Mouse (Mus musculus) intestine, embryonic 14.5 days (tissue): Measurements from ENCODE around the gene Vps13c. TPM values are rescaled to one million over a fixed set of nuclear protein-coding genes. Genes with fewer than 3 reads are reported as not detected.

Experiments used
- ATAC-seq: fragments of 200-750 bp; cut with Nextera tagmentation; replicated peaks from 2 replicates; pipeline ENCODE4 v1.8.0; 2017; ENCODE audit warnings: low read depth, moderate number of reproducible peaks, moderate TSS enrichment, moderate library complexity; ENCODE audit not compliant: low FRiP score, low TSS enrichment
- DNase-seq: peaks from one replicate; pipeline ENCODE4 v3.0.0-alpha.2; 2018; ENCODE audit warnings: low spot score
- H3K27ac ChIP-seq: fragments of 300-500 bp; sonication (generic); 2 replicates; pipeline ENCODE4 v1.5.1; 2014; ENCODE audit warnings: low read depth, mild to moderate bottlenecking, control low read depth
- H3K27me3 ChIP-seq: fragments of 300-500 bp; sonication (generic); replicated peaks from 2 replicates; pipeline ENCODE4 v1.6.1; 2014; ENCODE audit warnings: low read length, control low read depth; ENCODE audit not compliant: control insufficient read depth, insufficient read depth
- H3K36me3 ChIP-seq: fragments of 300-500 bp; sonication (generic); 2 replicates; pipeline ENCODE4 v1.6.1; 2014; ENCODE audit warnings: low read length, control low read depth; ENCODE audit not compliant: control insufficient read depth, insufficient read depth
- H3K4me1 ChIP-seq: fragments of 300-500 bp; sonication (generic); replicated peaks from 2 replicates; pipeline ENCODE4 v1.6.1; 2014; ENCODE audit warnings: low read length, control low read depth, mixed read lengths; ENCODE audit not compliant: control insufficient read depth, insufficient read depth
- H3K4me2 ChIP-seq: fragments of 300-500 bp; sonication (generic); 2 replicates; pipeline ENCODE4 v1.6.1; 2014; ENCODE audit warnings: low read length
- H3K4me3 ChIP-seq: fragments of 300-500 bp; sonication (generic); 2 replicates; pipeline ENCODE4 v1.5.1; 2014; ENCODE audit warnings: low read depth, low read length, control low read depth, mixed read lengths
- H3K9ac ChIP-seq: fragments of 300-500 bp; sonication (generic); 2 replicates; pipeline ENCODE4 v1.6.1; 2014; ENCODE audit warnings: mild to moderate bottlenecking, low read length
- H3K9me3 ChIP-seq: fragments of 300-500 bp; sonication (generic); 2 replicates; pipeline ENCODE4 v1.6.1; 2016; ENCODE audit warnings: low read length, control low read depth; ENCODE audit not compliant: control insufficient read depth
- WGBS: fragments of 180-500 bp; shearing (Covaris S2); extraction: QIAGEN DNeasy Blood & Tissue Kit; methylation state at CpG from one replicate; pipeline ENCODE4 v1.1.7; 2014; 5-methylcytosine and 5-hydroxymethylcytosine counted together
- polyA plus RNA-seq: library from polyadenylated mRNA; unstranded; fragments of >200 nt; fragmentation: Nextera tagmentation; extraction: Ambion mirVana; gene quantifications from 2 replicates; pipeline ENCODE4 v1.2.1, GENCODE M21; 2014

Gene Vps13c
- polyA plus RNA-seq, 1 experiment from 2014 or later, result 7.9 TPM

GRCm38 (mm10) chr9:67973451-67973850 lies 133.3 kb downstream of the Vps13c start:
- H3K9ac ChIP-seq, result no peak overlapping the region
- 40% methylated on average over 6 of the region's 6 CpGs for WGBS
- H3K9me3 ChIP-seq, result no peaks in the 10 kb centered on the region
- peak; percentile 56 for DNase-seq
- ATAC-seq, result no peak
- no peaks in the 10 kb centered on the region for H3K27me3 ChIP-seq
- no peak overlapping the region for H3K27ac ChIP-seq
- H3K4me1 ChIP-seq, result no peaks in the 10 kb centered on the region
- no peak overlapping the region for H3K4me2 ChIP-seq
- no peak overlapping the region for H3K4me3 ChIP-seq
- peaks cover 37% of the 10 kb centered on the region for H3K36me3 ChIP-seq

DNA sequence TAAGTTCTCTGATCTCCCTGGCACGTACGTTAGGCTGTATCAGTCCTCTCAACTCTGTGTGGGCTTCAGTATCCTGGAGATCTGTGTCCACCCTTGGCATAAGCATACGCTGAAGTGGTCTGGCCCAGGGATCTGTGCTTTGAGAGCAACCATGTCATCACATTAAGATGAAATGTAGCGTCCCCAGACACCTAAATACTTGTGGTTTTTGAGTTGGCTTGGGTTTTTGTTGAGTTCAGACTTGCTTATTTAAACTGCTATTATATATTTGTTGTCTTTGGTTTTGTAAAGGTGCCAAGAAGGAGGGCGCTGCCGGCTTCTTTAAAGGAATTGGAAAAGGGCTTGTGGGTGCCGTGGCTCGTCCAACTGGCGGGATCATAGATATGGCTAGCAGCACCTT lies 135.3 kb downstream of the Vps13c start:
- ATAC-seq (no peak), DNase-seq (no peak)
- H3K9ac ChIP-seq, result no peak overlapping the region
- H3K4me1 ChIP-seq, result no peaks in the 10 kb centered on the region
- 93% methylated on average over 9 of the region's 9 CpGs for WGBS
- no peaks in the 10 kb centered on the region for H3K27me3 ChIP-seq
- no peak overlapping the region for H3K4me2 ChIP-seq
- no peaks in the 10 kb centered on the region for H3K9me3 ChIP-seq
- H3K4me3 ChIP-seq, result no peak overlapping the region
- H3K27ac ChIP-seq, result no peak overlapping the region
- peaks cover 28% of the 10 kb centered on the region; the same call in 1 of the 2 replicates for H3K36me3 ChIP-seq

GRCm38 (mm10) chr9:68006566-68006965 lies 166.4 kb downstream of the Vps13c start:
- Histone ChIP-seq H3K4me3 (no peak overlapping the region), H3K9me3 (no peaks in the 10 kb centered on the region), H3K9ac (no peak overlapping the region), H3K27ac (no peak overlapping the region), H3K27me3 (no peaks in the 10 kb centered on the region), H3K36me3 (no peaks in the 10 kb centered on the region), H3K4me2 (no peak overlapping the region), H3K4me1 (no peaks in the 10 kb centered on the region)
- WGBS, result 93% methylated on average over 7 of the region's 7 CpGs
- DNase-seq, result no peak
- no peak for ATAC-seq

DNA sequence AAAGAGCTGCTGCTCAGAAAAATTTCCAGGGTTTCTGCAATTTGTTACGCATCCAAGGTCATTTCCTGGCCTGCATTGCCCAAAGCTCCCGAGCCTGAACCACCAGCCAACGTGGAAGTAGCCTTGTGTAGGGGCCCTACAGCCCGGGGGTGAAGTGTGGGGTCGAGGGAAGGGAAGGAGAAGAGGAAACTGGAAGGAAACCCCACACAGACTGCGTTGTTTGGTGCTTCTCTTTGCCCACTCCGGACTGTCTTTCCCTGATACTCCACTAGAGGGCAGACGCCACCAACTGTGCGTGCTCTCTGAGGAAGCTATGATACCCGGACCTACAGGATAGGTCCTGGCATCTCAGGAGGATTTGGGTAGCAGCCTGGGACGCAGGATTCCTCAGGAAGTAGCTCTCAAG lies 174.8 kb downstream of the Vps13c start:
- DNase-seq, result peak; percentile 92
- Histone ChIP-seq H3K27me3 (no peaks in the 10 kb centered on the region), H3K27ac (no peak overlapping the region), H3K4me2 (no peak overlapping the region), H3K9ac (no peak overlapping the region), H3K4me1 (no peaks in the 10 kb centered on the region), H3K9me3 (no peaks in the 10 kb centered on the region), H3K36me3 (no peaks in the 10 kb centered on the region), H3K4me3 (no peak overlapping the region)
- ATAC-seq, result no peak
- 9% methylated on average over 11 of the region's 11 CpGs for WGBS

DNA sequence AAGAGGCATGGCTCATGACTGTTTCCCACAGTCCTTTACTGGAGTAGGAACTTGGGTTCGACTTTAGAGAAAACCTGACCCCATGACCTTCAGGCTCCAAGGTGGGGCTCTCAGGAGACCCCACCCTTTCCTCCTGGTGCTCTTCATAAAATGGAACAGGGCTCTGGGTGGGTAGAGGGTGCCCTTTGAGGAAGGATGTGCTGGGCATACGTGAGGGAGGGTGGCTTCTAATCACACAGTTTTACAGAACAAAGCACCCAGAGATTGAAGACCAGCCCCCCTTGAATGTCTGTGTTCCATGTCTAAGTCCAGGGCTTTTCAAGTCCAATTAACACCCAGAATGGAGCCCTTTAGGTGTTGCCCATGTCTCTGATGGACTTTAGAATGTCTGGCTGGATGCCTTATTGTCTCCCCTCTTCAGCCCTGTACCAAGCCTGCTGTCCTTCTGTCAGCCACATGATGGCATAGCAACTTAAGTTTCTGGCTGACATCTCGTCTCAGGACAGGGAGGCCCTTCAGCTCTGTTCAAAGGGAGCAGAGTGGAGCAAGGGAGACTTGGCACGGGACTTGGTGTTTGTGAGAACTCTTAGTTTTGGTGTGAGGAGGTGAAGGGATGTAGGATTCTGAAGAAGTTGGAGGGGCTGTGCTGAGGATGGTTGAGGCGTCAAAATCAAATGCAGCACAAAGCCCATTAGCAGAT lies 176.2 kb downstream of the Vps13c start:
- Histone ChIP-seq H3K4me1 (no peaks in the 10 kb centered on the region), H3K4me3 (no peak overlapping the region), H3K9me3 (no peaks in the 10 kb centered on the region), H3K27ac (no peak overlapping the region), H3K36me3 (no peaks in the 10 kb centered on the region), H3K9ac (no peak overlapping the region), H3K27me3 (no peaks in the 10 kb centered on the region), H3K4me2 (no peak overlapping the region)
- ATAC-seq (peak; percentile 60), DNase-seq (peak; percentile 63)
- 53% methylated on average over 5 of the region's 5 CpGs for WGBS

DNA sequence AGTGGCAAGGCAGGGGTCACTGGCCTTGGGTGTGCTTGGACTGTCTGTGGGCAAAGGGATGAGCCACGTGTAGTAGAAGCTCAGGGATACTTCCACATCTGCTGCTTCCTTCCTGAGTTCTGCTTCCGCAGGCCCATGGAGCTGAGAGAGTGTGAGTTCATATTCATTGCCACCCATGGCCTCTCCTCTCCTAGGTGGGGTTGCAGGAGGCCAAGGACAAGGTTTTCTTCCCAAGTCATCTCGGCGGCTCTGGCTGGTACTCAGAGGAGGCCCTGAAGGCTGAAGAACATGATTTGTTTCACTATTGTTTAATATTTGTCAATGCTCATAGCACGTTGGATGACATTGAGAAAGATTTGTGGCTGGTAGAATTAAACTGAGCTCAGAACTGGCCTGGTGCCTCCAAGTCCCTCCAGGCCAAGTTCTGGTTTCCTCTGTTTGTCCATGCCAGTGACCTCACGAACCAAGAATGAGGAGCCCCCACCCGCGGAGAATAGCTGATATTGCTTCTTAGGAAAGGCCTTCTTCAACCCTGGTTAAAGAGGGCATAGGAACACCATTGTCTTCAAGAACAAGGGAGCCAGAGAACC lies 180.7 kb downstream of the Vps13c start:
- Histone ChIP-seq H3K27ac (no peak overlapping the region), H3K9ac (no peak overlapping the region), H3K4me1 (no peaks in the 10 kb centered on the region; the same call in 1 of the 2 replicates), H3K36me3 (no peaks in the 10 kb centered on the region), H3K9me3 (no peaks in the 10 kb centered on the region), H3K27me3 (no peaks in the 10 kb centered on the region), H3K4me3 (no peak overlapping the region), H3K4me2 (no peak overlapping the region)
- ATAC-seq, result no peak
- 72% methylated on average over 8 of the region's 8 CpGs for WGBS
- no peak for DNase-seq

DNA sequence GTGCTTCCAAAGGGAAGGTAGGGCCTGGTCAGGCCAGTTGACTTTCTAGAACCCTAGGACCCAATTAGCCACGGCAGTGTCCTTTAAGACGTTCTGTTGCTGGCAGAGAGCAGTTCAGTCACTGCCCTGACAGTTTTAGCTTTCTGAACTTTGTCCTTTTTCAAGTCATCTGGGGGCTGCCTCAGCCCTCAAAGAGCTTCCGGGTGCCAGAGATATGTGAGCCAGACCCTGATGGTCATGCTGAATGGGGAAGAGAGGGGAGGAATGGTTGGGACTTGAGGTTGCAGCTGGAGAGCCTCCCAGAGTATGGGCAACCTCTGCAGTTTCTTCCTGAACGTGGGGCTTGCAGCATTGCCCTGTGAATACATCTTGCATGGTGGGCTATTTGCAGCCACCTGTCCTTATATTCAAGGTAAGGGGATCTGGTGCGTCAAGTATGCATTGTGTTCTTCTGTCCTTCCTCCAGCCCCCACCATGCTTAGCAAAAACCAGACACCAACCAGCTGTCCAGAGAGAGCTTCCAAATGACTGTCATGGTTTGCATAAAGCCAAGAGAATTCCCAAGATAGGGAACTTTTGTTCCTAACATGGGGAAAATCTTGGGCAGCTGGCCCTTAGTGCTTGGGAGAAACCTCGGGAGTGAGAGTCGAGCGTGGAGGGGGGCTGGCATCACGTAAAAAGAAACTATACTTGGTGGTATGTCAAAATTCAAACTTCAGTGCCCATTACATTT lies 182.3 kb downstream of the Vps13c start:
- Histone ChIP-seq H3K4me2 (no peak overlapping the region), H3K9me3 (no peaks in the 10 kb centered on the region), H3K4me1 (no peaks in the 10 kb centered on the region; the same call in 1 of the 2 replicates), H3K9ac (no peak overlapping the region), H3K36me3 (no peaks in the 10 kb centered on the region), H3K4me3 (no peak overlapping the region), H3K27me3 (no peaks in the 10 kb centered on the region), H3K27ac (no peak overlapping the region)
- WGBS, result 63% methylated on average over 9 of the region's 9 CpGs
- DNase-seq (no peak), ATAC-seq (no peak)

DNA sequence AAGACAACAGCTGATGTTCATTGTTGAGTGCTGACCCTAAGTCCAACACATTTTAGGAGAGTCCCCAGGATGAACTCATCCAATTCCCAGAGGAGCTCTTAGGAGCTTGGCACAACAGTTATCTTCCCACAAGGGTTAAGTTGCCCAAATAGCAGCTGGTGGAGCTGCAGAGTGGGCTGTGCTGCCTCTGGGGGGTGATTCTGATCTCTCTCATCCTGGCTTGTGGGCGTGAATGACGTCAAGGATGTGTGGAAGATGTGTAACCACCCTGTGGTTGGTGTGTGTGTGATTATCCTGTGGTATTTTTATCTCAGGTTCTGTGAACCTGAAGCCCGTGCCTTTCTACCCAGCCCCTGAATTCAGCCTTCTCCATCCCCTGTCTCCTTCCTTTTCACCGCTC lies 188.4 kb downstream of the Vps13c start:
- no peak overlapping the region for H3K27ac ChIP-seq
- no peak overlapping the region for H3K4me3 ChIP-seq
- no peak overlapping the region for H3K4me2 ChIP-seq
- WGBS, result 62% methylated on average over 4 of the region's 4 CpGs
- ATAC-seq, result no peak
- no peak for DNase-seq
- H3K27me3 ChIP-seq, result no peaks in the 10 kb centered on the region
- no peaks in the 10 kb centered on the region for H3K36me3 ChIP-seq
- H3K9ac ChIP-seq, result no peak overlapping the region
- no peaks in the 10 kb centered on the region for H3K9me3 ChIP-seq
- H3K4me1 ChIP-seq, result no peaks in the 10 kb centered on the region
